Mouse (Mus musculus) granulocyte monocyte progenitor cell, adult 5-6 weeks (primary cell): ENCODE measurements around the gene Gm11564. TPM values are rescaled to one million over a fixed set of nuclear protein-coding genes. Genes with fewer than 3 reads are reported as not detected.
"Not testable (repeated sequence)": the region's sequence is repeated elsewhere in the genome, so short reads cannot be mapped to it uniquely, and the experiment has no call there.

Experiments used
- ATAC-seq: replicated peaks from 2 replicates; pipeline ENCODE4 v1.8.0; 2016; ENCODE audit warnings: mild to moderate bottlenecking, moderate TSS enrichment, inconsistent platforms; ENCODE audit not compliant: poor library complexity, severe bottlenecking
- total RNA-seq, 2 experiments: library from RNA; stranded (forward) in 1 of 2; stranded (reverse) in 1 of 2; fragments of 200-712, 200-1000 nt in 1 of 2; fragments of >200 nt in 1 of 2; fragmentation: Nextera tagmentation in 1 of 2; gene quantifications; 2 replicates each; pipeline ENCODE4 v1.2.3; 2014 to 2017

Gm11564 gene
- not detected in 2 replicates for total RNA-seq (2014; fragmentation: Nextera tagmentation)
- not detected in 2 replicates for total RNA-seq (2017)

DNA sequence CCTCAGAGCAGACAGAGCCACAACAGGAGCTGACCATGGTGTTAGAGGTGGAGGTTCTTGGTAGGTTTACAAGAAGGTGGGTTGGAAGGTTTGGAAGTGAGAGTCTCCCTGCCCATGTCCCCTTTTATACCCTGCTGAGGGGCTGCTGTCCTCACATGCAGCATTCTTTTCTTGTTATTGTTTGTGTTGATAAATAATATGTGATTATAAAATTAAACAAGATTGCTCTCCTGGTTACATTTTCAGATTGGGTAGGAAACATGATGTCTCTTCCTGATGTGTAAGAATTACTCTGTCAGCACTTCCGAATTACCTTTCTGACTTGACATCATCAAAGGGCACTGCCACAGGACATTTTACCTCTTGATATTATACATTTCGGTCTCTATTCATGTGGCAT, at the start of gene Gm11564:
Gm11564 (minus strand) TSS at position 101 of the 400 bp plus-strand sequence.
- not testable (repeated sequence) for ATAC-seq

DNA sequence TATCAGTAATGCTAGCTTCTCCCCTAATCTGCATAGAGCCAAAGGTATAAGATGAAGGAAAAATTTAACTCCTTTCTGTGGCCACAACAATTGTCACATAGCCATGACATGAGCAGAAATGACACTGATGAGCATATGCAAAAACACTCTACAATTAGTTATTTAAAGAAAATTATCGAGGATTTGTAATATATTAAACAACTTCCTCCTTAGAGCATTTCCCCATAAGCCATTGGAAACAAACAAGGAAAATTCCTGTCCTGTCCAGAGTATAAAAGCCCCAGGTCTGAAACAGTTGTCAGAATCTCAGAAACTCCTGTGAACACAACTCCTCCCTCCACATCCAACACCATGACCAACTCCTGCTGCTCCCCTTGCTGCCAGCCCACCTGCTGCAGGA, 48.7 kb upstream of the Gm11564 start, which contains the start of gene Gm11559:
Gm11559 (plus strand) TSS at position 301 of the 400 bp plus-strand sequence.
- not testable (repeated sequence) for ATAC-seq

DNA sequence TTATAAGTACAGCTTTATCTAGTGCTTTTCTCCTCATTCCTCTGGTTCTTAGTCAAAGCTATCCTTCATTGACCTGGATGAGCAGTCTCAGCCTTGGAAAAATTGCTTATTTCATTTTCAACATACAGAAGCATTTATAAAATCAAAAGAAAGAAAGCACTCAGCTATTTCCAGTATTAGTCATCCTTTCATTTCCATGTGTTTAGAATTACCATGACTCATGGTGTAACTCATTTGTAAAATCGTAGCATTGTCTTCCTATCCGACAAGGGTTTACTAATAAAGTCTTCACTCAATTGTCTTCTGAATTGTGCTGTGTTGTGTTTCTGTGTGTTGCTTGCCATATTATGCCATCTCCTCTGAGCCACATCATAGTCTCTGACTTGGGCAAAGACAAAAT, 43.3 kb upstream of the Gm11564 start:
- no peak for ATAC-seq

DNA sequence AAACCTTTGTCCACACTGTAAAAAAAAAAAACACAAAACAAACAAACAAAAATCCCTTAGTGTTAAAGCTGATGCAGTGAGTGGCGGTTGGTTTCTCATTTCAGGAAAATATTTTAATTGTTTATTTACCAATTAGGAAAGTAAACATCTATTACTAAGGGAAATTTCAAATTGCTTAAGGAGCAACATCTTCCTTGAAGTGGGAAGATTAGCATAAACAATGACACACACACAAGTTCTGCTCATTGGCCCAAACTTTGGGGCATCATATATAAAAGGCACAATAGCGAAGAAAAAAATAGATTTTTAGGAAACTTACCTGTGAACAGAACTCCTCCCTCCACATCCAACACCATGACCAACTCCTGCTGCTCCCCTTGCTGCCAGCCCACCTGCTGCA, 42.2 kb upstream of the Gm11564 start, which contains the start of gene Gm11568:
Gm11568 (plus strand) TSS at position 301 of the 400 bp plus-strand sequence.
- no peak for ATAC-seq

DNA sequence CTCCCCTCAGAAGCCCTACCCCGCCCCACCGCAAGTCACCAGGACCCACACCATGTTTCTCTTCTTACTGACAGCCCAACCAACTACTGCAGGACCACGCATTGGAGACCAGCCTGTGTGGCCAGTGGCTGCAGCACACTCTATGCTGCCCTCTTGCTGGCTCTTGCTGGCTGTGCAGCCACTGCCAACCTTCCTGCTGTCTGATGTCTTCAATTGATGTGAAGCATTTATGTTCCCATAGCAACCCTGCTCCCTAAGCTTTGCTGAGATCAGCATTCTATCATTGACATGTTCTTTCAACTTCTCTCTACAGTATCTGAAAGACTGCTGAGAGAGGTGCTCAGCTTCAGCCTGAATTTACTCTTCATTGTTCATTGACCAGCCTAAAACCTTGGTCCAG, 38.7 kb upstream of the Gm11564 start:
- ATAC-seq: no peak

DNA sequence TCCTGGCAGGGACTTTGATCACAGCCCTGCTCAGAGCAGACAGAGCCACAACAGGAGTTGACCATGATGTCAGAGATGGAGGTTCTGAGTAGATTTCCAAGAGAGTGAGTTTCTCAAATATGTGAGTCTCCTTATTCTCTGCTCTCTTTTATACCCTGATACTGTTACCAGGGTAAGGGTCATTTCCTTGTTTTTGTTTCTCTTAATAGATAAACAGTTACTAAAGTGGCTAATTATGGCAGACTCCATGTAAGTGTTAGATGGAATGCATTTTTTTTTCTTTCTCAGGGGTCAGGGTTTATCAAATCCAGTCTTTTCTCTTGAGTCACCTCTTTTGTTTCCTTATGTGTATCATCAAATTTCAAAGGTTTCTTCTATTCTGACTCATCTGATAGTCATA, 36.0 kb upstream of the Gm11564 start, which contains the start of gene Krtap4-16:
Krtap4-16 (minus strand) TSS at position 101 of the 400 bp plus-strand sequence.
- ATAC-seq: no peak

DNA sequence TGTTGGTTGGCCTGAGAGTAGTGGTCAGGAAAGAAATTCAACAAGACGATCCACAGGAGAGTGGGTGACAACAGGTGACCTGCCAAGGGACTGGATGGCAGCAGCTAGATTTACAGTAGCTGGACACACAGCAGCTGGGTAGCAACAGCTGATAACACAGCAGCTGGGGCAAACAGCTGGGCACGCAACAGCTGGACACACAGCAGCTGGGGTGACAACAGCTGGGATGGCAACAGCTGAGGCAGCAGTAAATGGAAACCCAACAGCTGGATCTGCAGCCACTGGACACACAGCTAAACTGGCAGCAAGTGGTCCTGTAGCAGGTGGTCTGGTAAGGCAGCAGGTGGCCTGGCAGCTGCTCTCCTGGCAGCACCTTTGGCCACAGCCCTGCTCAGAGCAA, 31.3 kb upstream of the Gm11564 start:
- ATAC-seq: no peak

DNA sequence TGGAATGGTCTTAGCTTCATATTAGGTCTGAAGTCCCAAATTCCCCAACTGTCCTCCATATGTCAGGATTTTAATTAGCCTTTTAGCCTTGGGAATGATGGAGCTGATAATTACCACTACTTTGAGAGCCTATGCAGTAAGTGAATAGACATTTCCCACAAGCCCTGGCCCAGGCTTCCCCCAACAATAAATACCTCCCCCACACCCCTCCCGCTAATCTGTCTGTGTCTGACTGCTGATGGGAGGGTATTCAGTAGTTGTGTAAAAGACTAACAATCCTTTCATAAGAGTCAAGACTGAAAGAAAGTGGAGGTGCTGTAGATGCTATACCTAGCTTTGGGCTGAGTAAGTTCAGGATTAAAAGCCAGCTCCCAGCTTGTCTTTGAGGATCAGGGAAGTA, 26.7 kb upstream of the Gm11564 start:
- no peak for ATAC-seq

DNA sequence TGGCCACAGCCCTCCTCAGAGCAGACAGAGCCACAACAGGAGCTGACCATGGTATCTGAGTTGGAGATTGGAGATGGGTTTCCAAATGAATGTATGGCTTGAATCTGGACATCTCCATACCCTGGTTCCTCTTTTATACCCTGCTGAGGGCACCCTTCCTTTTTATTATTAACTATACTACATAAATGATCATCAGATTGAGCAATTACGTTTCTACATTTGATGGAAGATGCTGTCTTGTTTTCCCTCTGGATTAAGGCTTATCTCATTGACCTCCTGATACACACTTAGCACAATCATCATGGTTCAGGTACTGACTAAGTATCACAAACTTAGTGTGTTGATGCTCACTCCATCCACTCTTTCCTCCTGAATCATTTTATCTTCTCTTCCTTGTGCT, 22.5 kb upstream of the Gm11564 start, which contains the start of gene 2300003K06Rik:
2300003K06Rik (minus strand) TSS at position 101 of the 400 bp plus-strand sequence.
- ATAC-seq: no peak

DNA sequence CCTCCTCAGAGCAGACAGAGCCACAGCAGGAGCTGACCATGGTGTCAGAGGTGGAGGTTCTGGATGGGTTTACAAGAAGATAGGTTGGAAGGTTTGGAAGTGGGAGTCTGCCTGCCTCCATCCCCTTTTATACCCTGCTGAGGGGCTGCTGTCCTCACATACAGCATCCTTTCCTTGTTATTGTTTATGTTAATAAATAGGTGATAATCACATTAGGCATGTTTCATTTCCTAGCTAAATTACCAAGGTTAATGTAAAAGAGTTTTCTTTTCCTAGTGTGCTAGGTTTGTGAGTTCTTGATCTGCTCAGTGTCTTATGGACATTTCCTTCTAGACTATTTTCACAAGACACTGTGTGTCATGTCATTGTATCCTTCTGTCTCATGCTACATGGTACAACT, 5.7 kb downstream of the Gm11564 start, which contains the start of gene Krtap4-13:
Krtap4-13 (minus strand) TSS at position 101 of the 400 bp plus-strand sequence.
- not testable (repeated sequence) for ATAC-seq

DNA sequence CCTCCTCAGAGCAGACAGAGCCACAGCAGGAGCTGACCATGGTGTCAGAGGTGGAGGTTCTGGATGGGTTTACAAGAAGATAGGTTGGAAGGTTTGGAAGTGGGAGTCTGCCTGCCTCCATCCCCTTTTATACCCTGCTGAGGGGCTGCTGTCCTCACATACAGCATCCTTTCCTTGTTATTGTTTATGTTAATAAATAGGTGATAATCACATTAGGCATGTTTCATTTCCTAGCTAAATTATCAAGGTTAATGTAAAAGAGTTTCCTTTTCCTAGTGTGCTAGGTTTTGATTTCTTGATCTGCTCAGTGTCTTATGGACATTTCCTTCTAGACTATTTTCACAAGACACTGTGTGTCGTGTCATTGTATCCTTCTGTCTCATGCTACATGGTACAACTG, 11.1 kb downstream of the Gm11564 start, which contains the start of gene Gm11554:
Gm11554 (minus strand) TSS at position 101 of the 400 bp plus-strand sequence.
- ATAC-seq: not testable (repeated sequence)

DNA sequence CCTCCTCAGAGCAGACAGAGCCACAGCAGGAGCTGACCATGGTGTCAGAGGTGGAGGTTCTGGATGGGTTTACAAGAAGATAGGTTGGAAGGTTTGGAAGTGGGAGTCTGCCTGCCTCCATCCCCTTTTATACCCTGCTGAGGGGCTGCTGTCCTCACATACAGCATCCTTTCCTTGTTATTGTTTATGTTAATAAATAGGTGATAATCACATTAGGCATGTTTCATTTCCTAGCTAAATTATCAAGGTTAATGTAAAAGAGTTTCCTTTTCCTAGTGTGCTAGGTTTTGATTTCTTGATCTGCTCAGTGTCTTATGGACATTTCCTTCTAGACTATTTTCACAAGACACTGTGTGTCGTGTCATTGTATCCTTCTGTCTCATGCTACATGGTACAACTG, 16.6 kb downstream of the Gm11564 start, which contains the start of gene Gm11569:
Gm11569 (minus strand) TSS at position 101 of the 400 bp plus-strand sequence.
- not testable (repeated sequence) for ATAC-seq

DNA sequence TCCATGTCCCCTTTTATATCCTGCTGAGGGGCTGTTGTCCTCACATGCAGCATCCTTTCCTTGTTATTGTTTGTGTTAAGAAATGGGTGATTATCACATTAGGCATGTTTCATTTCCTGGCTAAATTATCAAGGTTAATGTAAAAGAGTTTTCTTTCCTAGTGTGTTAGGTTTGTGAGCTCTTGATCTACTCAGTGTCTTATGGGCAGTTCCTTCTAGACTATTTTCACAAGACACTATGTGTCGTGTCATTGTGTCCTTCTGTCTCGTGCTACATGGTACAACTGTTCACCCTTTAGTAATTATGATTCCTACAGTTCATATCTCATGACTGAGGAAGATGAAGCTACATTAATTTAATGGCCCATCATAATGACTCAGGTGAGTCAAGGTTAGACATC, 22.1 kb downstream of the Gm11564 start, which contains the start of gene Gm11596:
Gm11596 (minus strand) TSS at position 101 of the 400 bp plus-strand sequence.
- no peak for ATAC-seq

DNA sequence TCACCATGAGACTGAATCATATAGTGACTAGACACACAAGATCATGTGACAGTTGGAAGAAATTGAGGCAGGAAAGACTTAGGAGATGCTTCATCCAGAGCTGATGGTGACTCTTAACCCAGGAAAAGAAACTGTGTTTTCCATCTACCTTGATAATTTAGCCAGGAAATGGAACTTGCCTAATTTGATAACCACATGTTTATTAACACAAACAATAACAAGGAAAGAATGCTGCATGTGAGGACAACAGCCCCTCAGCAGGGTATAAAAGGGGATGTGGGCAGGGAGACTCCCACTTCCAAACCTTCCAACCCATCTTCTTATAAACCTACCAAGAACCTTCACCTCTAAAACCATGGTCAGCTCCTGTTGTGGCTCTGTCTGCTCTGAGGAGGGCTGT, 30.6 kb downstream of the Gm11564 start, which contains the start of gene Krtap4-9:
Krtap4-9 (plus strand) TSS at position 301 of the 400 bp plus-strand sequence.
- not testable (repeated sequence) for ATAC-seq

DNA sequence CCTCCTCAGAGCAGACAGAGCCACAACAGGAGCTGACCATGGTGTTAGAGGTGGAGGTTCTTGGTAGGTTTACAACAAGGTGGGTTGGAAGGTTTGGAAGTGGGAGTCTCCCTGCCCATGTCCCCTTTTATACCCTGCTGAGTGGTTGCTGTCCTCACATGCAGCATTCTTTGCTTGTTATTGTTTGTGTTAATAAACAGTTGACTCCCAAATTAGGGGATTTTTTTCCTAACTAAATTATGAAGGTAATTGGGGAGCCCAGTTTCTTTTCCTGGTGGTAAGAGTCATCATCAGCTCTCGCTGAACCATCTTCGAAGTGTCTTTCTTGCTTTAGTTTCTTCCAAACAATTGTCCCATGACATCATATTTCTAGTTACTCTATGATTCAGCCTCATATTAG, 34.9 kb downstream of the Gm11564 start, which contains the start of gene Krtap4-8:
Krtap4-8 (minus strand) TSS at position 101 of the 400 bp plus-strand sequence.
- no peak for ATAC-seq

DNA sequence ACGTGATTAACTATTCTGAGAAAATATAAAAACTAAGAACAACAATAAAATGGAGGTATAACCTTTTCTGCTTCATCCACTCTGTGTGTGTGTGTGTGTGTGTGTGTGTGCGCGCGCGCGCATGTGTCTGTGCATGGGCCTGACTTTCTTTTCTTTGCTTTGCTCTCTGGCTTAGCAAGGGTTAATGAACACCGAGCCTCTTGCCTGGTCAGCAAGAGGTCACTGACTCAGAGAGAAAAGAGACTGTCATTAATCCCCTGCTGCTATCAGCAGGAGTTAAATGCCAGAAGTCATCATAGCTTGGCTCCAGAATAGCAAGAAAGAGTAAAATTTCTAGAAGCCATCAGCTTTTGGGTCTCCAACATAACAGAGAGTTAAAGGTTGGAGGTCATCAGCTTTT, 37.1 kb downstream of the Gm11564 start:
- ATAC-seq: no peak

DNA sequence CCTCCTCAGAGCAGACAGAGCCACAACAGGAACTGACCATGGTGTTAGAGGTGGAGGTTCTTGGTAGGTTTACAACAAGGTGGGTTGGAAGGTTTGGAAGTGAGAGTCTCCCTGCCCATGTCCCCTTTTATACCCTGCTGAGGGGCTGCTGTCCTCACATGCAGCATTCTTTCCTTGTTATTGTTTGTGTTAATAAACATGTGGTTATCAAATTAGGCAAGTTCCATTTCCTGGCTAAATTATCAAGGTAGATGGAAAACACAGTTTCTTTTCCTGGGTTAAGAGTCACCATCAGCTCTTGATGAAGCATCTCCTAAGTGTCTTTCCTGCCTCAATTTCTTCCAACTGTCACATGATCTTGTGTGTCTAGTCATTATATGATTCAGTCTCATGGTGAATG, 42.7 kb downstream of the Gm11564 start, which contains the start of gene Gm11595:
Gm11595 (minus strand) TSS at position 101 of the 400 bp plus-strand sequence.
- not testable (repeated sequence) for ATAC-seq

DNA sequence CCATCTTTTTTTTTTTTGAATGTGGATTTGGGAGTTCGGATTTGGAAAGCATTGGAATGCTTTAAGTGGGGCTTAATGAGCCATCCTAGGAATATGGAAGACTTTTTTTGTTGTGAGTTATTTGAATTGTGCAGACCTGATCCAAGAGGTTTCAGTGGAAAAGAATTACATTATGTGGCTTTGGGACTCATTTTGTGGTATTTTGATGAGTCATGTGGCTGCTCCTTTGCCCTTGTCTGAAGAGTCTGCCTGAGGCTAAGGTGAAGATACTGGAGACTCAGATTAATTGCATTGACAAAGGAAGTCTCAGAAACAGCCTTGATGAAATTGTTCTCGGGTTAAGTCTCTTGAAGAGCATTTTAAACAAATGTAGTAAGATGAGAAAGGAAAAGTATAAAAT, 47.1 kb downstream of the Gm11564 start:
- ATAC-seq: no peak
